Mouse (Mus musculus): ENCODE data around the gene Dhx15.

- TF ChIP-seq CTCF (IDR thresholded peaks at IDR 0.05; ENCODE audit: low read depth) (no peak), EP300 (IDR thresholded peaks at IDR 0.05; ENCODE audit: low read depth) (no peak)
Observed at GRCm38 (mm10) chr5:52113851-52114731, 76.2 kb downstream of the Dhx15 start.

All from heart, postnatal 0 days (tissue).